Mouse (Mus musculus): ENCODE measurements around the gene Tstd2. TPM values are rescaled to one million over a fixed set of nuclear protein-coding genes. Genes with fewer than 3 reads are reported as not detected.

The Tstd2 gene
- 39.1 and 54.4 TPM in 2 replicates for polyA plus RNA-seq (2015; fragmentation: Nextera tagmentation; extraction: Ambion mirVana)

DNA sequence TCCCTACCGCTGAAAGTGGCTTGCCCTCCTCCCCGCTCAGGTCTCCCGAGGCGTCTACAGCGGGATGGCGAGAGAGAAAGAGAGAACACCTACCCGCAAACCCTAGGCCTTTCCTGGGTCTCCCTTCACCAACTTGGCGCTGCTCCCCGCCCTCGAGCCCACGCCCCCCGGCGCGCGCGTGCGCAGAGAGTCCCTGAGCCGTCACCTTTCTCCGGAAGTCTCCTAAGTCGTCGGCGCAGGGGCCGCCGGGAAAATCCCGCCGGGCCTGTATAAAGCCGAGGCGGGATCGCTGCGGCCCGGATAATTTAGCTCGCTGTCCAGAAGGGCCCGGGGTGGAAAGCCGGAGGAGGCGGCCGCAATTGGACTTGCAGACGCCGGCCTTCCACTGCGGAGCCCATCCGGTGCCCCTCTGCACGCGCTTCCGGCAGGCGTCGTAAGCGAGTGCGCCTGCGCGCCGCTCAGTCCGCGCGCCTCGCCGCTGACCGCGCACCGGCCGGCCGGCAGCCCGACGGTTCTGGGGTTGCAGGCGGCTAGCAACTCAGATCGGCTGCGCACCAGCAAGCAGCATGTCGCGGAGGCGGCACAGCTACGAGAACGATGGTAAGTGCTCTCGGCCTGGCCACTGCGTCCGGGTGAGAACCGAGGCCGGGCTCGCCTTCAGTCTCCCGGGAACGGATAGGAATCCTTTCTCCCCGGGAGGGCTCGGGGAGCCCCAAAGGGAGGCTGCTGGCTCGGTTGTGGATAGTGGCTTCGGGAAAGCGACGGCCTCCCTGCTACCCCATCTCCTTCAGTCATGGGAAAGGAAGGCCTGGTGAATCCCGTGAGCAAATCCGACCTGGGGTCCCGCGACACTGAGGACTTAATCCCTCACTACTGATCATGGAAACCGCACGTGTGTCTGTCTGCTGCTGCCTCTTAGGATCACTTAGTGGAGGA lies at the start of gene Tstd2, which contains the start of gene Ncbp1:
TSS of gene Tstd2 (minus strand) at position 408 of the 936 bp plus-strand sequence.
TSS of gene Ncbp1 (plus strand) at position 327 of the 936 bp plus-strand sequence.
- peak; percentile 89 for ATAC-seq (ENCODE audit: low FRiP score, low TSS enrichment)
- no peaks in the 10 kb centered on the region for H3K9me3 ChIP-seq (ENCODE audit: low read length)
- peak within 1 kb of the TSS; percentile 96 for H3K4me3 ChIP-seq (ENCODE audit: low read length)
- H3K4me2 ChIP-seq (replicated peaks; ENCODE audit: low read depth, low read length) = peak within 1 kb of the TSS; percentile 71
- under 1% methylated on average over 82 of the region's 90 CpGs for WGBS
- H3K36me3 ChIP-seq (ENCODE audit: insufficient read depth, low read length) = peaks cover 10% of the 10 kb centered on the region
- peak within 1 kb of the TSS; percentile 100 for H3K27ac ChIP-seq (ENCODE audit: low read length)
- peak within 1 kb of the TSS; percentile 96 for H3K9ac ChIP-seq (replicated peaks; ENCODE audit: low read length)
- H3K27me3 ChIP-seq (ENCODE audit: insufficient read depth, low read length) = no peaks in the 10 kb centered on the region
- H3K4me1 ChIP-seq (ENCODE audit: insufficient read depth, low read length) = peaks cover 28% of the 10 kb centered on the region

DNA sequence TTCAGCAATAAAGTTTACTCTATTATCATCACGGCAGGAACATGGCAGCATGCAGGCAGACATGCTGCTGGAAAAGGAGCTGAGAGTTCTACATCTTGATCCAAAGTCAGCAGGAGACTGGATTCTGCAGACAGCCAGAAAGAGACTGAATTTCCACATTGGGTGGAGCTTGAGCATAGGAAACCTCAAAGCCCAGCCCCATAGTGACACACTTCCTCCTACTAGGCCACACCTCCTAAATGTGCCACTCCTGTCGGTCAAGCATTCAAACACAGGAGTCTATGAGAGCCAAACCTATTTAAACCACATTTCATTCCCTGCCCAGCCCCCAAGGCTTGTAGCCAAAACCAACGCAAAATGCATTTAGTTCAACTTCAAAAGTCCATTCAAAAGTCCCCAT lies 48.0 kb upstream of the Tstd2 start:
- Histone ChIP-seq H3K9me3 (ENCODE audit: low read length) (no peaks in the 10 kb centered on the region), H3K4me2 (replicated peaks; ENCODE audit: low read depth, low read length) (no peak overlapping the region), H3K4me3 (ENCODE audit: low read length) (no peak overlapping the region), H3K9ac (replicated peaks; ENCODE audit: low read length) (no peak overlapping the region), H3K4me1 (ENCODE audit: insufficient read depth, low read length) (peaks cover 5% of the 10 kb centered on the region; the same call in 1 of the 2 replicates), H3K27ac (ENCODE audit: low read length) (no peak overlapping the region), H3K27me3 (ENCODE audit: insufficient read depth, low read length) (no peaks in the 10 kb centered on the region), H3K36me3 (ENCODE audit: insufficient read depth, low read length) (peaks cover 59% of the 10 kb centered on the region)
- 78% methylated on average over 3 of the region's 3 CpGs for WGBS
- no peak for ATAC-seq (ENCODE audit: low FRiP score, low TSS enrichment)

DNA sequence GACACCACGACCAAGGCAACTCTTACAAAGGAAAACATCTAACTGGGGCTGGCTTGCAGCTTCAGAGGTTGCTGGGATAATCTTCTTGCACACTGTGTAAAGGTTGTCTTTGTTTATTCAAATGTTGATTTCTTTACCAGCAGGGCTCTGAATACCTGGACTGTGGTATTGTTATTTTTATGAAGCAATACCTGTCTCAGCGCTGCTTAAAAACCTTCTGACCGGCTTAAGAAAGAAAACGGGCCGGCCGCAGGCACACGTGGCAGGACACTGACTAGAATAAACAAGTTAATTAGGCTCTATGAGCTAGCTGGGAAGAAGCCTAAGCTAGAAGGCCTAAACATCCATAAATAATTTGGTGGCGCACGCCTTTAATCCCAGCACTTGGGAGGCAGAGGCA lies 47.4 kb upstream of the Tstd2 start:
- Histone ChIP-seq H3K9ac (replicated peaks; ENCODE audit: low read length) (no peak overlapping the region), H3K4me1 (ENCODE audit: insufficient read depth, low read length) (peaks cover 5% of the 10 kb centered on the region; the same call in 1 of the 2 replicates), H3K4me3 (ENCODE audit: low read length) (no peak overlapping the region), H3K9me3 (ENCODE audit: low read length) (no peaks in the 10 kb centered on the region), H3K4me2 (replicated peaks; ENCODE audit: low read depth, low read length) (no peak overlapping the region), H3K27me3 (ENCODE audit: insufficient read depth, low read length) (no peaks in the 10 kb centered on the region), H3K27ac (ENCODE audit: low read length) (no peak overlapping the region), H3K36me3 (ENCODE audit: insufficient read depth, low read length) (peaks cover 59% of the 10 kb centered on the region)
- no peak for ATAC-seq (ENCODE audit: low FRiP score, low TSS enrichment)
- 83% methylated on average over 9 of the region's 9 CpGs for WGBS

DNA sequence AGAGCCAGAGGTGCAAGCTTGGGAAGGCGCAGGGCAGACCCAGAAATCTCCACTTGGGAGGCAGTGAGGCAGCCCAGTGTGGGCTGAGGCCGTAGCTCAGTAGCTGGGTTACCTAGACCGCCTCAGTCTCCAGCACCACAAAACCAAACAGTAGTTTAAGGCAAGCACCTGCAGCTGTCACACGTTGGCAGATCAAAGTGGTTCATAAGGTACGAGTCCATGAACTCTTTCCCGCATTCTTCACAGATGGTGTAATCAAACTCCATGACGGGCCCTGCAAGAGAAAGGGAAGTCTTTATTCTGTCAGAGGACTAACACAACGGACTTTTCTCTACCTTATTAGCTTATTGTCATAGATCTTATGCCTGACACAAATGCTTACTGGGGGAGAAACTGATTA lies 46.9 kb upstream of the Tstd2 start:
- ATAC-seq (ENCODE audit: low FRiP score, low TSS enrichment) = no peak
- Histone ChIP-seq H3K36me3 (ENCODE audit: insufficient read depth, low read length) (peaks cover 56% of the 10 kb centered on the region), H3K27ac (ENCODE audit: low read length) (no peak overlapping the region), H3K27me3 (ENCODE audit: insufficient read depth, low read length) (no peaks in the 10 kb centered on the region), H3K9ac (replicated peaks; ENCODE audit: low read length) (no peak overlapping the region), H3K4me1 (ENCODE audit: insufficient read depth, low read length) (peaks cover 5% of the 10 kb centered on the region; the same call in 1 of the 2 replicates), H3K4me3 (ENCODE audit: low read length) (no peak overlapping the region), H3K9me3 (ENCODE audit: low read length) (no peaks in the 10 kb centered on the region), H3K4me2 (replicated peaks; ENCODE audit: low read depth, low read length) (no peak overlapping the region)
- 52% methylated on average over 8 of the region's 8 CpGs for WGBS

DNA sequence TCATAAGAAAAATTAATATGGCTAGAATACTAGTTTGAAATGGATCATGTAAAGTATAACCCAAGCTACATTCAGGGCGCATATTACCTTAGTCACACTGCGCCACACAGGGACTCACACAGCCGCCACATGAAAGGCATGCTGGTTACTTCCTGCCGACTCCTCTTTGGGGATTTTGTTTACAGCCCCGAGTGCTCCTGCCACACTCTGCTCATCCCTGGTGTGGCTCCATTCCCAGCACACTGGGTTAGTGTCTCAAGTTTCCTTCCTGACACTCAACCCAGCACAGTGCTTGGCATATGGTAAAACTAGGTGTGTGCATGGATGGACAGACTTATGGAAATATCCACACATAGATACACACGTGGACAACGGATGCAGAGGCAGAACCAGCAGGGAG lies 43.7 kb upstream of the Tstd2 start:
- Histone ChIP-seq H3K4me1 (ENCODE audit: insufficient read depth, low read length) (no peaks in the 10 kb centered on the region), H3K36me3 (ENCODE audit: insufficient read depth, low read length) (peaks cover 59% of the 10 kb centered on the region), H3K4me3 (ENCODE audit: low read length) (no peak overlapping the region), H3K4me2 (replicated peaks; ENCODE audit: low read depth, low read length) (no peak overlapping the region), H3K27ac (ENCODE audit: low read length) (no peak overlapping the region), H3K9ac (replicated peaks; ENCODE audit: low read length) (no peak overlapping the region), H3K27me3 (ENCODE audit: insufficient read depth, low read length) (no peaks in the 10 kb centered on the region), H3K9me3 (ENCODE audit: low read length) (no peaks in the 10 kb centered on the region)
- 74% methylated on average over 7 of the region's 7 CpGs for WGBS
- ATAC-seq (ENCODE audit: low FRiP score, low TSS enrichment) = no peak

DNA sequence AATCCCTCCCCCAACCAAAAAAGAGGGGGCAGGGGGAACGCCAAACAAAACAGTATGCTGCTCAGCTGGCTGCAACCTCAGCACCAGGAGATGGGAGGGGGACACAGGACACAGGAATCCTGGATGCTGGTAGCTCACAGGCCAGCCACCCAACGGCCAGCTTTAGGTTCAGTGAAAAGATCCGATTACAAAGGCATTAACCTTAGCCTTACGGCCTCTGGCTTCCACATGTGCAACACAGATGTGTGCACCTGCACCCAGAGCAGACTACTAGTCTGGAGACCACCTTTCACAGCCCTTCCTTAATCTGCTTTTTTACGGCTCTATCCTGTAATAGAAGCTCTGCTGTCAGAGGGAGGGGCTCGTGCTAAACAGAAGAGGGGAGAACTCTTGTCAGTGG lies 42.7 kb upstream of the Tstd2 start:
- no peak overlapping the region for H3K9ac ChIP-seq (replicated peaks; ENCODE audit: low read length)
- no peaks in the 10 kb centered on the region for H3K27me3 ChIP-seq (ENCODE audit: insufficient read depth, low read length)
- H3K4me1 ChIP-seq (ENCODE audit: insufficient read depth, low read length) = no peaks in the 10 kb centered on the region
- H3K4me2 ChIP-seq (replicated peaks; ENCODE audit: low read depth, low read length) = no peak overlapping the region
- peaks cover 58% of the 10 kb centered on the region for H3K36me3 ChIP-seq (ENCODE audit: insufficient read depth, low read length)
- ATAC-seq (ENCODE audit: low FRiP score, low TSS enrichment) = no peak
- H3K4me3 ChIP-seq (ENCODE audit: low read length) = no peak overlapping the region
- no peaks in the 10 kb centered on the region for H3K9me3 ChIP-seq (ENCODE audit: low read length)
- WGBS = 35% methylated on average over 6 of the region's 6 CpGs
- H3K27ac ChIP-seq (ENCODE audit: low read length) = no peak overlapping the region

DNA sequence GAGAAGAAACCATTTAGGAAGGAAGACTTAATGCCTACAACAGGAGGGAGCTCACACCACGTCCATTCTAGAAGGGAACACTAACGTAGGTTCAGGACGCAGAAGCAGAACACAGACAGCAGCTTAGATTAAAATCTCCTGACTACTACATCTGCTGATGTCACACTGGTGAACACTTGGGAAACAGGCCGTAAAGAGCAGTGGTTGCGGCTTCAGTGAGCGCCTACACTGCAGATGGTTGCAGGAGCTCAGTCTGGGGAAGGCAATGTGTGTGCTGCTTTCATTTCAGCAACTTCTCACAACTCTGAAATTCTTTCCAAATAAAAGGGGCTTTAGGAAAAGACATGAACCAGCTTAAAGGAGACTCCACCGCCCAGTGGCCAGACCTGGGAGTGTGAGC lies 39.0 kb upstream of the Tstd2 start:
- Histone ChIP-seq H3K27me3 (ENCODE audit: insufficient read depth, low read length) (no peaks in the 10 kb centered on the region), H3K4me2 (replicated peaks; ENCODE audit: low read depth, low read length) (no peak overlapping the region), H3K4me1 (ENCODE audit: insufficient read depth, low read length) (no peaks in the 10 kb centered on the region), H3K4me3 (ENCODE audit: low read length) (no peak overlapping the region), H3K36me3 (ENCODE audit: insufficient read depth, low read length) (peaks cover 69% of the 10 kb centered on the region), H3K9me3 (ENCODE audit: low read length) (no peaks in the 10 kb centered on the region), H3K9ac (replicated peaks; ENCODE audit: low read length) (no peak overlapping the region), H3K27ac (ENCODE audit: low read length) (no peak overlapping the region)
- no peak for ATAC-seq (ENCODE audit: low FRiP score, low TSS enrichment)
- WGBS = 83% methylated on average over 7 of the region's 7 CpGs

DNA sequence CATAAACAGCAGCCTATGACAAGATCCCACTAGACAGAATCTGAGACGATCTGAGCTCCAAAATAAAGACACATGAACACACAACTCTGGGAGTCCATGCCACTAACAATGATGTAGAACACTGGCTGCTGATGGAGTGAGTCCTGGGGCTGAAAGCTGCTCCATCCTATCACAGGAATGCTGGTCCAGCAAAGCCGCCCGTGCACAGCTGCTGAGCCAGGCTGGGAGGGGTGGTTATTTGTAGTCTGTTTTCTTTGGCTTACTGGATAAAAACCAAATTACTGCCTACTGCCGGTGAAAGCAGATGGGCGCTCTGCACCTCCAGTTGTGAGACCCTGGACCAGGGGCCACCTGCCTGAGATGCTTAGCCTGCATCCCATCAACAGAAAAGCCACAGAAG lies 38.5 kb upstream of the Tstd2 start:
- no peak overlapping the region for H3K4me2 ChIP-seq (replicated peaks; ENCODE audit: low read depth, low read length)
- no peak overlapping the region for H3K4me3 ChIP-seq (ENCODE audit: low read length)
- no peak overlapping the region for H3K9ac ChIP-seq (replicated peaks; ENCODE audit: low read length)
- no peaks in the 10 kb centered on the region for H3K27me3 ChIP-seq (ENCODE audit: insufficient read depth, low read length)
- peaks cover 67% of the 10 kb centered on the region for H3K36me3 ChIP-seq (ENCODE audit: insufficient read depth, low read length)
- H3K4me1 ChIP-seq (ENCODE audit: insufficient read depth, low read length) = no peaks in the 10 kb centered on the region
- WGBS = 71% methylated on average over 5 of the region's 5 CpGs
- no peak for ATAC-seq (ENCODE audit: low FRiP score, low TSS enrichment)
- no peaks in the 10 kb centered on the region for H3K9me3 ChIP-seq (ENCODE audit: low read length)
- H3K27ac ChIP-seq (ENCODE audit: low read length) = no peak overlapping the region

DNA sequence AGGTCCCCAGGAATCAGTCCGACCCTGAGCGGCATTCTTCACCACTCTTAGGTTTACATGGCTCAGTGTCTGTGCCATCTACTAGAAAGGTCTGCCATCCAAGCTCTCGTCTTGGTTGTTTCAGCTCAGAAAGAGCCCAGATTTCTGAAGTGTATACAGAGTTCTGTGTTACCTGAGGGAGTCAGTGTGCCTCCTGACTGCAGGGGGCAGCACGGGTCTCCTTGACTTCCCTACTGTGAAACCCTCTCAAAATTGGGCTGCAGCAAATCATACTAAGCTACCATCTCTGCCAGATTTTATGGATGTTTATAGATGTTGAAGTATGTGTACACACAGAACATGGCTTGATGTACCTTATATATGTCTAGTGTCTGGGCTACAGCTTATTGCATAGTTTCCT lies 37.8 kb upstream of the Tstd2 start:
- H3K9ac ChIP-seq (replicated peaks; ENCODE audit: low read length) = no peak overlapping the region
- H3K27ac ChIP-seq (ENCODE audit: low read length) = no peak overlapping the region
- no peak overlapping the region for H3K4me2 ChIP-seq (replicated peaks; ENCODE audit: low read depth, low read length)
- H3K4me1 ChIP-seq (ENCODE audit: insufficient read depth, low read length) = no peaks in the 10 kb centered on the region
- whole genome bisulfite sequencing = 79% methylated on average over 4 of the region's 4 CpGs
- no peaks in the 10 kb centered on the region for H3K9me3 ChIP-seq (ENCODE audit: low read length)
- no peaks in the 10 kb centered on the region for H3K27me3 ChIP-seq (ENCODE audit: insufficient read depth, low read length)
- ATAC-seq (ENCODE audit: low FRiP score, low TSS enrichment) = no peak
- no peak overlapping the region for H3K4me3 ChIP-seq (ENCODE audit: low read length)
- peaks cover 68% of the 10 kb centered on the region for H3K36me3 ChIP-seq (ENCODE audit: insufficient read depth, low read length)

DNA sequence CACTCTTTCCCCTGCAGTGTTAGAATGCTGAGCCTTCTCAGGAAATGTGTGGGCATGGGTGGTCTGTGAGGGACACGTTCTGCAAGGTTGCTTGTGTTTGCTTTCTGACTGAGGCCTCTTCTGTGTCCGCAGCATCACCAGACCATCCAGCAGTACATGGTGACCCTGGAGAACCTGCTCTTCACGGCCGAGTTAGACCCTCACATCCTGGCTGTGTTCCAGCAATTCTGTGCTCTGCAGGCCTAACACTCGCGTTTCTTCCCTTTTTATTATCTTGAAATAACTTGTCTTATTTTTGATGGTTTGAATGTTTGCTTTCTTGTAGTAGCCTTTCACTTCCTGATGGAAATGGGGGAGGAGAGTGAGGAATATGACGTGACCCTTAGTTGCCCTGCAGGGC lies 33.3 kb upstream of the Tstd2 start:
- Histone ChIP-seq H3K27me3 (ENCODE audit: insufficient read depth, low read length) (no peaks in the 10 kb centered on the region), H3K4me1 (ENCODE audit: insufficient read depth, low read length) (no peaks in the 10 kb centered on the region), H3K4me3 (ENCODE audit: low read length) (no peak overlapping the region), H3K4me2 (replicated peaks; ENCODE audit: low read depth, low read length) (no peak overlapping the region), H3K27ac (ENCODE audit: low read length) (no peak overlapping the region), H3K9me3 (ENCODE audit: low read length) (no peaks in the 10 kb centered on the region), H3K36me3 (ENCODE audit: insufficient read depth, low read length) (peaks cover 80% of the 10 kb centered on the region), H3K9ac (replicated peaks; ENCODE audit: low read length) (no peak overlapping the region)
- ATAC-seq (ENCODE audit: low FRiP score, low TSS enrichment) = no peak
- WGBS = 56% methylated on average over 7 of the region's 7 CpGs

Measured in kidney, embryonic 16.5 days (tissue).